Mouse (Mus musculus) neural tube, embryonic 12.5 days (tissue): ENCODE data around the gene Parp8. TPM values are rescaled to one million over a fixed set of nuclear protein-coding genes. Genes with fewer than 3 reads are reported as not detected.

Source experiments
- ATAC-seq: fragments of 200-750 bp; cut with Nextera tagmentation; 2 replicates; pipeline ENCODE4 v1.8.0; 2017; ENCODE audit warnings: low read depth, mild to moderate bottlenecking, moderate TSS enrichment, moderate library complexity; ENCODE audit not compliant: low FRiP score
- H3K27ac ChIP-seq: fragments of 300-500 bp; sonication (generic); 2 replicates; pipeline ENCODE4 v1.5.1; 2016
- H3K27me3 ChIP-seq: fragments of 300-500 bp; sonication (generic); replicated peaks from 2 replicates; pipeline ENCODE4 v1.6.1; 2016; ENCODE audit warnings: mild to moderate bottlenecking
- H3K36me3 ChIP-seq: fragments of 300-500 bp; sonication (generic); 2 replicates; pipeline ENCODE4 v1.6.1; 2016; ENCODE audit warnings: mild to moderate bottlenecking
- H3K4me1 ChIP-seq: fragments of 300-500 bp; sonication (generic); 2 replicates; pipeline ENCODE4 v1.6.1; 2016
- H3K4me2 ChIP-seq: fragments of 300-500 bp; sonication (generic); replicated peaks from 2 replicates; pipeline ENCODE4 v1.6.1; 2016; ENCODE audit warnings: mild to moderate bottlenecking
- H3K4me3 ChIP-seq: fragments of 300-500 bp; sonication (generic); 2 replicates; pipeline ENCODE4 v1.5.1; 2016
- H3K9ac ChIP-seq: fragments of 300-500 bp; sonication (generic); 2 replicates; pipeline ENCODE4 v1.6.1; 2016; ENCODE audit warnings: mild to moderate bottlenecking
- H3K9me3 ChIP-seq: fragments of 300-500 bp; sonication (generic); 2 replicates; pipeline ENCODE4 v1.6.1; 2016; ENCODE audit warnings: mild to moderate bottlenecking
- WGBS: fragments of 180-500 bp; shearing (Covaris S2); methylation state at CpG from one replicate; pipeline ENCODE4 v1.1.7; 2016; 5-methylcytosine and 5-hydroxymethylcytosine counted together
- polyA plus RNA-seq: library from polyadenylated mRNA; unstranded; fragments of >200 nt; fragmentation: Nextera tagmentation; extraction: Ambion mirVana; gene quantifications from 2 replicates; pipeline ENCODE4 v1.2.1, GENCODE M21; 2016

Gene Parp8
- polyA plus RNA-seq, 1 experiment from 2014 or later: 17.3 TPM

- Histone ChIP-seq H3K4me3 (no peak overlapping the region), H3K27ac (no peak overlapping the region), H3K27me3 (no peaks in the 10 kb centered on the region), H3K36me3 (no peaks in the 10 kb centered on the region), H3K9me3 (no peaks in the 10 kb centered on the region), H3K4me2 (no peak overlapping the region), H3K9ac (no peak overlapping the region), H3K4me1 (0 out of 2 replicates have a peak, but pooled peaks cover 3% of the 10 kb centered on the region)
- ATAC-seq: no peak
- 88% methylated on average over 7 of the region's 7 CpGs for WGBS
Observed at GRCm38 (mm10) chr13:116882226-116882625, 143.1 kb downstream of the Parp8 start.

GRCm38 (mm10) chr13:116879580-116880192 lies 145.7 kb downstream of the Parp8 start:
- no peak overlapping the region for H3K27ac ChIP-seq

GRCm38 (mm10) chr13:116870221-116870620 lies 155.1 kb downstream of the Parp8 start:
- WGBS: 61% methylated on average over 1 of the region's 1 CpGs
- ATAC-seq: no peak
- H3K27ac ChIP-seq: no peak overlapping the region

More at GRCm38 (mm10) chr13:116879580-116880192, 145.7 kb downstream of the Parp8 start:
- no peak overlapping the region for H3K9ac ChIP-seq
- H3K36me3 ChIP-seq: no peaks in the 10 kb centered on the region
- no peak overlapping the region for H3K4me3 ChIP-seq
- no peak overlapping the region for H3K4me2 ChIP-seq
- 0 out of 2 replicates have a peak, but pooled peaks cover 3% of the 10 kb centered on the region for H3K4me1 ChIP-seq
- 81% methylated on average over 10 of the region's 10 CpGs for WGBS
- H3K27me3 ChIP-seq: no peaks in the 10 kb centered on the region
- ATAC-seq: peak; percentile 58
- no peaks in the 10 kb centered on the region for H3K9me3 ChIP-seq

GRCm38 (mm10) chr13:116843937-116844336 lies 181.4 kb downstream of the Parp8 start:
- no peak overlapping the region for H3K9ac ChIP-seq
- no peak overlapping the region for H3K4me3 ChIP-seq
- ATAC-seq: no peak

More at GRCm38 (mm10) chr13:116870221-116870620, 155.1 kb downstream of the Parp8 start:
- Histone ChIP-seq H3K27me3 (no peaks in the 10 kb centered on the region), H3K9ac (no peak overlapping the region), H3K9me3 (no peaks in the 10 kb centered on the region), H3K4me2 (no peak overlapping the region), H3K4me1 (no peaks in the 10 kb centered on the region), H3K4me3 (no peak overlapping the region), H3K36me3 (no peaks in the 10 kb centered on the region)

GRCm38 (mm10) chr13:116830984-116831383 lies 194.4 kb downstream of the Parp8 start:
- no peak overlapping the region for H3K4me2 ChIP-seq
- no peak overlapping the region for H3K9ac ChIP-seq
- H3K27me3 ChIP-seq: no peaks in the 10 kb centered on the region
- no peaks in the 10 kb centered on the region for H3K36me3 ChIP-seq
- H3K4me1 ChIP-seq: no peaks in the 10 kb centered on the region
- H3K27ac ChIP-seq: no peak overlapping the region
- H3K4me3 ChIP-seq: no peak overlapping the region
- no peak for ATAC-seq
- no peaks in the 10 kb centered on the region for H3K9me3 ChIP-seq

More at GRCm38 (mm10) chr13:116843937-116844336, 181.4 kb downstream of the Parp8 start:
- H3K27me3 ChIP-seq: no peaks in the 10 kb centered on the region
- 85% methylated on average over 5 of the region's 5 CpGs for WGBS
- no peak overlapping the region for H3K4me2 ChIP-seq
- no peaks in the 10 kb centered on the region for H3K9me3 ChIP-seq
- no peaks in the 10 kb centered on the region for H3K36me3 ChIP-seq
- H3K4me1 ChIP-seq: no peaks in the 10 kb centered on the region
- H3K27ac ChIP-seq: no peak overlapping the region

GRCm38 (mm10) chr13:116829015-116829414 lies 196.3 kb downstream of the Parp8 start:
- WGBS: 94% methylated on average over 3 of the region's 3 CpGs
- ATAC-seq: no peak
- no peaks in the 10 kb centered on the region for H3K27me3 ChIP-seq

GRCm38 (mm10) chr13:116811456-116811855 lies 213.9 kb downstream of the Parp8 start:
- H3K4me2 ChIP-seq: no peak overlapping the region
- H3K27me3 ChIP-seq: no peaks in the 10 kb centered on the region
- H3K9ac ChIP-seq: no peak overlapping the region
- ATAC-seq: no peak
- no peaks in the 10 kb centered on the region for H3K36me3 ChIP-seq
- no peak overlapping the region for H3K4me3 ChIP-seq
- no peak overlapping the region for H3K27ac ChIP-seq
- no peaks in the 10 kb centered on the region for H3K9me3 ChIP-seq
- H3K4me1 ChIP-seq: no peaks in the 10 kb centered on the region
- WGBS: 79% methylated on average over 1 of the region's 1 CpGs

More at GRCm38 (mm10) chr13:116829015-116829414, 196.3 kb downstream of the Parp8 start:
- H3K9ac ChIP-seq: no peak overlapping the region
- no peaks in the 10 kb centered on the region for H3K36me3 ChIP-seq
- H3K4me3 ChIP-seq: no peak overlapping the region
- H3K9me3 ChIP-seq: no peaks in the 10 kb centered on the region
- no peak overlapping the region for H3K4me2 ChIP-seq
- H3K4me1 ChIP-seq: no peaks in the 10 kb centered on the region
- H3K27ac ChIP-seq: no peak overlapping the region

Other genes starting within 250 kb of the Parp8 start
- 14.1 and 16.7 TPM in 2 replicates for gene Emb, start 183.0 kb upstream of the Parp8 start, polyA plus RNA-seq
- 0.48 and 0.55 TPM in 2 replicates for gene Gm17509, start 195.5 kb upstream of the Parp8 start, polyA plus RNA-seq